Mouse (Mus musculus) lung, adult 18-20 months (tissue): ENCODE data around the gene Mob1b.

Experiments
- DNase-seq, 2 experiments: peaks; one replicate each; pipeline ENCODE4 v3.0.0; 2022; ENCODE audit warnings: mixed read lengths in 2 of 2

The Mob1b gene

GRCm38 (mm10) chr5:88790675-88791074 lies 70.0 kb downstream of the Mob1b start:
- DNase-seq = no peak

- peak; percentile 24 to 45 for DNase-seq
Observed at GRCm38 (mm10) chr5:88791256-88792245, 70.9 kb downstream of the Mob1b start.

DNA sequence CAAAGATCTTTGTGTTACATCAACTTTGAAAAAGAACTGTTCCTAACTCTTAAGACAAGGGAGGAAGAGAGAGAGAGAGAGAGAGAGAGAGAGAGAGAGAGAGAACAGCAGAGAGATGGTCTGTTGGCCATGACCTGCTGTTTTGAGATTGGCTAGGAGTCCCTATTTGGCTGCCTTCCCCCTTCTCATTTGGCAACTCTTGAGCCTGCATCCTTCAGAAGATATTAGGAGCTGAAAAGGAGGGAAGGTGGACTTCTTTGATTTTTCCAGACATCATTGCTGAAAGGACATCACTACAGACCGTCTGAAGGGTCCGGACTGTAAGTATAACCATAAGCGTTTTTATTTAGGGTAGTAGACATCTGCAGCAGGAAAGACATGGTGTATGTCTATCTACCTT lies 73.0 kb downstream of the Mob1b start:
- no peak for DNase-seq

DNA sequence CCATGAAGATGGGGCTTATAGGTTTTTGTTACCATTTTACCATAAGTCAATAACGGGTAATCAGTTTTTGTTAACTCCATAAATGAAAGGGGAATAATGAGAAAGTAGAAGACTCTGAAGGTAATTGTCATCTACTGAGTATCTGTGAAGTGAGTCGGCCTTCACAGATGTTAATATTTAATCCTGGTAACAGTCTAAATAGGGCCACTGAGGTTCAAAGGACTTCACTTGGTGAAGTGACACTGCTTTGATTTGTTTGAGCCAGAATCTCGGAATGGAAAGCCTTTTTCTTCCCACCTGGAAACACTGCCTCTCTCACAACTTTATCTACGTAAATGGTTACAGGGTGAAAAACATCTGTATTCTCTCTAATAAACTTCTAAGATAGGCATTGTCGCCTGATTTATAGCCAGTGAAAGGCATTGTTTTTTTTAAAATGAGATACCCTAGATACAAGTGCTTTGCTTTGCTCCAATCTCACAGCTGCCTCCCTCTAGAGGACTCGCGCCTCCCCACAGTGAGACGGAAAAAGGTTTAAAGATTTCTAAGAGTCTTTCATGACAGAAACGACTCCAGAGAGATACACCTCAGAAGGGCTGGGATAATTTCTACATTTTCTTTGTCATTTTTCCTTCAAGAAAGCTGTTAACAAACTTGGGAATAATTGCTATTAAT lies 75.4 kb downstream of the Mob1b start:
- DNase-seq = no peak

- no peak for DNase-seq
Observed at GRCm38 (mm10) chr5:88796588-88796987, 75.9 kb downstream of the Mob1b start.

DNA sequence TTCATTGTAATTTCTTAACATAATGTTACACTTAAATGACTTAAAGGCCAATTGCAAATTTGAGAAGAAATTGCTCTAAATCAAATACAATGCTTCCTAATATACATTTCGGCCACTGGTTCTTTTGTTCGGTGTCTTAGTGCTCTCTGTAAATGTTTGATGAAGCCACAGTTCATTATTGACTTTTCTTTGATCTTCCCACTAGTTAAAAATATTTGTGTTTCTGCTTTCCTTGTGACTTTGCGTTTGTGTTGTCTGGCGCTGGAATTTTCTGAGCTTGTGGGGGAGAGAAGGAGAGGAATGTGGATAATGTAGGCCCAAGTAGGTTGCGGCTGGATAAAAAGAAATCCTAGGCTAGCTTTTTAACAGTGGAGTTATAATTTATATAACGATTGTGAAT lies 76.5 kb downstream of the Mob1b start:
- no peak for DNase-seq

DNA sequence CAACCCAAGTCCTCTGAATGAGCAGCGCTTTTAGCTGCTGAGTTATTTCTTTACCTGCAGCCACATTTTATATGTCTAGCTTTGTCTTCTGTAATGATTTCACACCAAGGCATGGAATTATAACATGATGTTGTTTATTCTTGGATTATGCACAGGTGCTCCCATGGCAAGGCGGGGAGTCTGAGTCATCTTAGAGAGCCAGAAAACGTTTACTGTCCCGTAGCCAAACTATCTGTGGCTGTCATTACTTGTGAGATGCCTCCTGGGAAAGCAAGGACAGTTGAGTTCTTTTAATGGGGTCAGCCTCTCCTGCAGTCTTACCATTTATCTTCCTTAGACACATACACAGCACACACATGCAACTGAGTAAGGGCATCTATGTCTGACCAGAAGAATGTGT lies 85.0 kb downstream of the Mob1b start:
- no peak for DNase-seq

GRCm38 (mm10) chr5:88806278-88806677 lies 85.6 kb downstream of the Mob1b start:
- DNase-seq = no peak

DNA sequence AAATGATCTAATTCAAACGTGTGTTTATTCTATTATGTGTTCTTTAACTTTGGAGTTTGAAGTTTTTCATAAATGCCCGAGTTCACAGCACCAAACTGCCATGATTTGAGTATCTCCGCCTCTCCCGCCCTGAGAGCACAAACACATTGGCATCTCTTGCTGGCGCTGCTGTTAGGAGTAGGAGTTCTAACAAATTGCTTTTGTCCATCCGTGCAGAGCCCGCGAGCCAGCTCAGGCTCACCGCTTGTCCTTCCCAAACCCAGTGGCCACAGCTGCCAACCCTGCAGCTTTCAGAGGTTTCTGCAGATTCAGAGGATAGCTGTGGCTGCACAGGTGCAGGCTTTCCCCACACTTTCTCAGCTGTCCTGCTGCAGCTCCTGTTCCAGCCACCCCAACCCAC lies 86.7 kb downstream of the Mob1b start:
- DNase-seq = no peak

- DNase-seq = no peak
Observed at GRCm38 (mm10) chr5:88813188-88813587, 92.5 kb downstream of the Mob1b start.
